Mouse (Mus musculus) midbrain, embryonic 16.5 days (tissue): ENCODE data around the gene Baz2b. TPM values are rescaled to one million over a fixed set of nuclear protein-coding genes. Genes with fewer than 3 reads are reported as not detected.
"Not testable (repeated sequence)": the region's sequence is repeated elsewhere in the genome, so short reads cannot be mapped to it uniquely, and the experiment has no call there.

Experiments
- ATAC-seq: fragments of 200-750 bp; cut with Nextera tagmentation; 2 replicates; pipeline ENCODE4 v1.8.0; 2017; ENCODE audit warnings: moderate TSS enrichment
- H3K27ac ChIP-seq: fragments of 300-500 bp; sonication (generic); 2 replicates; pipeline ENCODE4 v1.5.1; 2014; ENCODE audit warnings: mild to moderate bottlenecking, low read length, mixed read lengths
- H3K27me3 ChIP-seq: fragments of 300-500 bp; sonication (generic); 2 replicates; pipeline ENCODE4 v1.6.1; 2014; ENCODE audit warnings: low read depth, low read length, mixed read lengths; ENCODE audit not compliant: control insufficient read depth, insufficient read depth
- H3K36me3 ChIP-seq: fragments of 300-500 bp; sonication (generic); 2 replicates; pipeline ENCODE4 v1.6.1; 2014; ENCODE audit warnings: mild to moderate bottlenecking, low read length, moderate library complexity, mixed read lengths; ENCODE audit not compliant: control insufficient read depth, insufficient read depth
- H3K4me1 ChIP-seq: fragments of 300-500 bp; sonication (generic); 2 replicates; pipeline ENCODE4 v1.6.1; 2014; ENCODE audit warnings: mild to moderate bottlenecking, low read length, mixed read lengths; ENCODE audit not compliant: control insufficient read depth, insufficient read depth
- H3K4me2 ChIP-seq: fragments of 300-500 bp; sonication (generic); 2 replicates; pipeline ENCODE4 v1.6.1; 2014; ENCODE audit warnings: mild to moderate bottlenecking, low read length, mixed read lengths
- H3K4me3 ChIP-seq: fragments of 300-500 bp; sonication (generic); 2 replicates; pipeline ENCODE4 v1.5.1; 2014; ENCODE audit warnings: low read depth, mild to moderate bottlenecking, low read length, moderate library complexity, mixed read lengths
- H3K9ac ChIP-seq: fragments of 300-500 bp; sonication (generic); 2 replicates; pipeline ENCODE4 v1.6.1; 2014; ENCODE audit warnings: low read depth, low read length, mixed read lengths
- H3K9me3 ChIP-seq: fragments of 300-500 bp; sonication (generic); replicated peaks from 2 replicates; pipeline ENCODE4 v1.6.1; 2014; ENCODE audit warnings: mild to moderate bottlenecking, low read length, mixed read lengths; ENCODE audit not compliant: control insufficient read depth, poor library complexity, severe bottlenecking
- WGBS: fragments of 180-500 bp; shearing (Covaris S2); extraction: QIAGEN DNeasy Blood & Tissue Kit; methylation state at CpG from one replicate; pipeline ENCODE4 v1.1.7; 2014; 5-methylcytosine and 5-hydroxymethylcytosine counted together
- polyA plus RNA-seq: library from polyadenylated mRNA; unstranded; fragments of >200 nt; fragmentation: Nextera tagmentation; extraction: Ambion mirVana; gene quantifications from 2 replicates; pipeline ENCODE4 v1.2.1, GENCODE M21; 2015

The Baz2b gene
- polyA plus RNA-seq, 1 experiment from 2014 or later = 75.3 TPM

DNA sequence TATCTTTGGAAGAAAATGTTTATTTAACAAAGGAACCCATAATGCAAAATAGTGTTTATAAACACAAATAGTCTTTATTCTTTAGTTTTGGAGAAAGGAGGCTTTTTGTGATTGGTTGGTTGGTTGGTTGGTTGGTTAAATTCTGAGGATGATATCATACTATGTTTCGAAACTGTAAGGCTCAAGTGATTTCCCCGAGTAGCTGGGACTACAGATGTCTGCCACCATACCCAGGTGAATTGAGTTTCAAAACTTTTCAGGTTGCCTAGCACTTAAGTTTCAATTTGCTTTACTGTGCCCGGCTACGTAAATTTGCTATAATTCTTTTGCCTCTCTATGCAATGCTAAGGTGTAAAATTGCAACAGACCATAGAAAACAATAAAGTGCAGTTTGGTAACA, 127.4 kb downstream of the Baz2b start:
- no peak overlapping the region for H3K4me3 ChIP-seq
- no peak for ATAC-seq
- peaks cover 10% of the 10 kb centered on the region for H3K4me1 ChIP-seq
- no peaks in the 10 kb centered on the region for H3K27me3 ChIP-seq
- WGBS = 97% methylated on average over 4 of the region's 4 CpGs
- no peaks in the 10 kb centered on the region for H3K36me3 ChIP-seq
- no peaks in the 10 kb centered on the region for H3K9me3 ChIP-seq
- no peak overlapping the region for H3K9ac ChIP-seq
- no peak overlapping the region for H3K4me2 ChIP-seq
- no peak overlapping the region for H3K27ac ChIP-seq

DNA sequence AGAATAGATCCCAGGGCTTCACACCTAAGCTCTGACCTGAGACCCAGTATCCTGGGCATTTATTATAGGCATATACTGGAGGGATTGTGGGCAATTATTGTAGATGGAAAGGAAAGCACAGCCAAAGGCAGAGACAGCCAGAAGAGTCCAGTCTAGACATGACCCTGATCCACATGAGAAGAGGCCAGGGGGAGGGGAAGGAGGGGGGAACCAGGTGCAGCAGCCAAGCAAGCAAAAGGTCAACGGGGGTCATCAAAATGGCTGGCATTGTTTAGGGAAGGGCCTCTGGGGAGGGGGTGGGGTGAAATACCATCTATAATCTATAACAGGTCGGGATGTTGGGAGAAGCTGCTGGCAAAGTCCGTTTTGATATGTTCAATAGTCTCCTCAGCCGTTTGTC, 128.8 kb downstream of the Baz2b start:
- Histone ChIP-seq H3K36me3 (no peaks in the 10 kb centered on the region), H3K9ac (no peak overlapping the region), H3K9me3 (no peaks in the 10 kb centered on the region), H3K27ac (no peak overlapping the region), H3K4me2 (no peak overlapping the region), H3K27me3 (no peaks in the 10 kb centered on the region), H3K4me1 (peaks cover 19% of the 10 kb centered on the region), H3K4me3 (no peak overlapping the region)
- no peak for ATAC-seq
- WGBS = 69% methylated on average over 4 of the region's 4 CpGs

DNA sequence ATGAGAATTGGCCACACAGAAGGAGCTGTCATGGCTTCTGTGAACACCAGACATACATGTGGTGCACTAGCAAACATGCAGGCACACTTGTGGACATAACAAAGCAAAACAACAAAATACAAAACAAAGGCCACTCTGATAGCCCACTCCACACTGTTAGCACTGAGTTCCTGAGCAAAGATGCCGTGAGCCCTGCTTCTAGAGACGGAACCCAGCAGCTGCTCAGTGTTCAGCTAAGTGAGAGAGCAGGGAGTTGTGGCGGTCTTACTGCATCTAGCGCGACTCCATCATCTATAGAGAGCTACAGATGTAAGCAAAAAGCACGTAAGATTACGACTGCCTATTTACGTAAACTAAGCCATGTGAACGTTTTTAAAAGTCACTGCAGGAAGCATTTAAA, 132.0 kb downstream of the Baz2b start:
- no peak for ATAC-seq
- Histone ChIP-seq H3K36me3 (no peaks in the 10 kb centered on the region), H3K4me1 (peaks cover 13% of the 10 kb centered on the region), H3K9me3 (no peaks in the 10 kb centered on the region), H3K27ac (no peak overlapping the region), H3K9ac (no peak overlapping the region), H3K4me3 (no peak overlapping the region), H3K4me2 (no peak overlapping the region), H3K27me3 (no peaks in the 10 kb centered on the region)
- WGBS = 54% methylated on average over 9 of the region's 9 CpGs

DNA sequence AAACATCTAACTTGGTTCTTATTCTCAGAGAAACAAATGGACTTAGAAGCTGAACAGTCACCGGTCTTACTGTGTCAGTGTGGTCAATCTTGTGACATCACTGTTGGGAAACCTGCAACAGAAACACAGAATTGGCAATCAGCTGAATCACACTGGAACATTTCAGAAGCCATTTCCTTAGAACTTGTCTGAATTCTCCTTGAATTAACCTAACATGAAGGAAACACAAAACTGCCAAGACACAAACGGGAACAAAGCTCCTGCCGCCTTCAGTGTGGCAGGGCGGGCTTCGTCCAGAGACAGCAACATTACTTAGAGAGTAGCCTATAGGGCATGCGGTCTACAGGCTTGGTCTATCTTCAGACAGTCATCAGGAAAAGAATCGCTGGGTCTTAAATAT, 132.8 kb downstream of the Baz2b start:
- Histone ChIP-seq H3K27ac (no peak overlapping the region), H3K4me3 (no peak overlapping the region), H3K9ac (no peak overlapping the region), H3K4me2 (no peak overlapping the region), H3K9me3 (no peaks in the 10 kb centered on the region), H3K36me3 (no peaks in the 10 kb centered on the region), H3K4me1 (peaks cover 13% of the 10 kb centered on the region), H3K27me3 (no peaks in the 10 kb centered on the region)
- 33% methylated on average over 7 of the region's 7 CpGs for WGBS
- ATAC-seq = no peak

DNA sequence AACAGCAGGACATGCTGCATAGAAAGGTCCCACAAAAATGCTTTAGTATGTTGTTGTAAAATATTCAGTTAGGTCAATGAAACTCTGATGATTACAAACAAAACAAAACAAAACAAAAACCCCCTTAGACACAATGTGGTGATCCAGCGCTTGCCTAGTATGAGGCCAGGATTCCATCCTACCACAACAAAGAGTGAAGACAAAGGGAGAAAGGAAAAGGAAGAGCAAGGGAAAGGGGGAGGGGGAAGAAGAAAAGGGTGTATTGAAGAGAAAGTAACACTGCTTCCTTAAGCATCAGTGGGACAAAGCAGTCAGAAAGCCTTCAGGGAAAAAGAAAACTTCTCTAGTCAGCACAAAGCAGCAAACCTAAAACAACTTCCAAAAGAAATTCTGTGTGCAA, 133.6 kb downstream of the Baz2b start:
- Histone ChIP-seq H3K4me2 (no peak overlapping the region), H3K27ac (no peak overlapping the region), H3K36me3 (no peaks in the 10 kb centered on the region), H3K4me3 (no peak overlapping the region), H3K27me3 (no peaks in the 10 kb centered on the region), H3K4me1 (peaks cover 13% of the 10 kb centered on the region), H3K9me3 (no peaks in the 10 kb centered on the region), H3K9ac (no peak overlapping the region)
- 13% methylated on average over 1 of the region's 1 CpGs for WGBS
- ATAC-seq = no peak

DNA sequence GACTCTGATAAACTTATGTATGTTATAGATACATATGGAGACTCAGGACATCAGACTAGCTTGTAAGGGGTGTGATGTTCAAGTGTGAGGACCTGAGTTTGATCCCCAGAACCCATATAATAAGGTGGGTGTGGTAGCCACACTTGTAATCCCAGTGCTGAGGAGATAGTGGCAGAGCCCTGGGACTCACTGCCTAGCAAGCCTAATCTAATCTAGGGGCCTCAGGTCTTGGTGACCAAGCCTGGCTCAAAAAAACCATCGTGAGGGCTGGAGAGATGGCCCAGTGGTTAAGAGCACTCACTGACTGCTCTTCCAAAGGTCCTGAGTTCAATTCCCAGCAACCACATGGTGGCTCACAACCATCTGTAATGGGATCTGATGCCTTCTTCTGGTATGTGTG, 135.8 kb downstream of the Baz2b start:
- WGBS = 84% methylated on average over 1 of the region's 1 CpGs
- not testable (repeated sequence) for H3K4me2 ChIP-seq, H3K27ac ChIP-seq, H3K36me3 ChIP-seq, H3K27me3 ChIP-seq, H3K9ac ChIP-seq, H3K4me3 ChIP-seq, H3K9me3 ChIP-seq, ATAC-seq
- H3K4me1 ChIP-seq = peaks cover 13% of the 10 kb centered on the region

DNA sequence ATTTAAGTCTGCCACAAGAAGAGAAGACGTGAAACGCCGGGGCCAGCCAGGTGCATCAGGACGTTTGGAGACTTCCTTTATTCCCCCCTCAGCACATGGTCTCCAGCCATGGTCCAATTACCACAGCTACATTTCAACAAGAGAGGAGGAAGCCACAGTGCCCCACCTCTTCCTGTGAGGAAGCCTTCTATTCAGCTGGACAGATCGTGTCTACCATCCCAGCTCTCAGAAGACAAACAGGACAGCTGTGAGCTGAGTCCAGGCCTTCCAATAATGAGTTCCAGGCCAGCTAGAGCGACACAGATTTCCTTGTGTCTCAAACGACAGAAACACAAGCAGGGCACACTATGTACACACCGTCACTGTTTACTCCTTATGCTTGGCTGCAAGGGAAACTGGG, 137.8 kb downstream of the Baz2b start:
- Histone ChIP-seq H3K4me3 (no peak overlapping the region), H3K9me3 (no peaks in the 10 kb centered on the region), H3K4me1 (peaks cover 9% of the 10 kb centered on the region), H3K27ac (no peak overlapping the region), H3K36me3 (no peaks in the 10 kb centered on the region), H3K9ac (no peak overlapping the region), H3K27me3 (no peaks in the 10 kb centered on the region), H3K4me2 (no peak overlapping the region)
- WGBS = 72% methylated on average over 8 of the region's 8 CpGs
- ATAC-seq = no peak

DNA sequence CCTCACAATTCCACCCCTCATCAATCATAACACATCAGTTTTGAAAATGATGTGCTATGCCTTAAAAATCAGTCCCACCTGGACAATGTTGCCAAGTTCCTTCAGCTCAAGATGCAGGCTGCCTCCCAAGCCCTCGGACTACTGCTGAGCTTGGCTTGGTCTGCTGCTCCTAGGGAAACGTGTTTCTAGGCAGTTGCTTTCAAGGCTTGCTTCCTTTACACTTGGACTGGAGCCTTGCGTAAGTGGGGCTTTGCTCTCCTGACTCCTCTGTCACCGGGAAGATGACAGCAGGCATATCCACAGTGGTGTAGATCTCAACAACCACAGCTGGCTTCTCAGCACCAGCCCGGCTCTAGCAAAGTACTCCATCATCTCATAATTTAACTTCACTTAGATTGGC, 138.7 kb downstream of the Baz2b start:
- Histone ChIP-seq H3K9ac (no peak overlapping the region), H3K27ac (no peak overlapping the region), H3K27me3 (no peaks in the 10 kb centered on the region), H3K4me2 (no peak overlapping the region), H3K4me1 (peaks cover 4% of the 10 kb centered on the region; the same call in 1 of the 2 replicates), H3K4me3 (no peak overlapping the region), H3K36me3 (no peaks in the 10 kb centered on the region), H3K9me3 (no peaks in the 10 kb centered on the region)
- 86% methylated on average over 5 of the region's 5 CpGs for WGBS
- no peak for ATAC-seq

DNA sequence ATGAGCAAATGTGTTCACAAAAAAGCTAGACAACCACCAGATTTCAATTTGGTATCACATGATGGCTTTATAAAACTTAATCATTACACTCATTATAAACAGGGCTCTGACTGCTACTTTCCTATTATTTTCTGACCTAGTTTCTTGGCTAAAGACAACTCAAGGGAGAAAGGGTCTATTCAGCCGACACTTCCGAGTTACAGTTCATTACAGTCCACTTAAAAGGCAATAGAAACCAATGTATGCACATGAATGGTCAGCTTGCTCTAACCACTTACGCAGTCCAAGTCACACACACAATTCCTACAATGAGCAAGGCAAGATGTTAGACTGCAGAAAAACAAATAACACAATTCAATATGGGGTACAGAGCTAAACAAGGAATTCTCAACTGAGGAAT, 141.2 kb downstream of the Baz2b start:
- H3K9ac ChIP-seq = no peak overlapping the region
- no peaks in the 10 kb centered on the region for H3K36me3 ChIP-seq
- no peak overlapping the region for H3K27ac ChIP-seq
- WGBS = 69% methylated on average over 3 of the region's 3 CpGs
- H3K4me1 ChIP-seq = 0 out of 2 replicates have a peak, but pooled peaks cover 4% of the 10 kb centered on the region
- no peak overlapping the region for H3K4me3 ChIP-seq
- H3K4me2 ChIP-seq = no peak overlapping the region
- H3K27me3 ChIP-seq = no peaks in the 10 kb centered on the region
- ATAC-seq = no peak
- H3K9me3 ChIP-seq = no peaks in the 10 kb centered on the region; the same call in 1 of the 2 replicates

DNA sequence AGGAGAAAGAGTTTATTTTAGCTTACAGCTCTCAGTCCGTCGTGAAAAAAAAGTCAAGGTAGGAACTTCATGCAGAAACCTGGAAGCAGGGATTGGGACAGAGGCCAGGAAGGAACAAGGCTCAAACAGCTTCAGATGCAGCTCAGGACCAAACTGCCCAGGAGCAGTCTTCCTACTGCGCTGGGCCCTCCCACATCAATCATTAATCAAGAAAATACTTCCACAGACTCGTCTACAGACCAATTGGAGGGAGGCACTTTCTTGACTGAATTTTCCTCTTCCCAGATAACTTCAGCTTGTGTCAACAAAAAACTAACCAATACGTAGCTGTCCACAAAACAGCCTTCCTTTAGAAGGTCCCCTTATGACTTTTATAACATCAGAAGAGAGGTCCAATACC, 144.2 kb downstream of the Baz2b start:
- no peak overlapping the region for H3K9ac ChIP-seq
- no peaks in the 10 kb centered on the region; the same call in 1 of the 2 replicates for H3K9me3 ChIP-seq
- H3K4me3 ChIP-seq = no peak overlapping the region
- H3K27me3 ChIP-seq = no peaks in the 10 kb centered on the region
- H3K27ac ChIP-seq = no peak overlapping the region
- ATAC-seq = no peak
- H3K36me3 ChIP-seq = no peaks in the 10 kb centered on the region
- H3K4me1 ChIP-seq = 0 out of 2 replicates have a peak, but pooled peaks cover 4% of the 10 kb centered on the region
- no peak overlapping the region for H3K4me2 ChIP-seq
- 99% methylated on average over 5 of the region's 5 CpGs for WGBS
